Mouse (Mus musculus) stomach, embryonic 16.5 days (tissue): ENCODE measurements around the gene Slc36a4. TPM values are rescaled to one million over a fixed set of nuclear protein-coding genes. Genes with fewer than 3 reads are reported as not detected.

Experiments
- ATAC-seq: fragments of 200-750 bp; cut with Nextera tagmentation; 2 replicates; pipeline ENCODE4 v1.8.0; 2017; ENCODE audit warnings: moderate number of reproducible peaks, moderate TSS enrichment; ENCODE audit not compliant: insufficient read depth, low FRiP score
- H3K27ac ChIP-seq: fragments of 300-500 bp; sonication (generic); 2 replicates; pipeline ENCODE4 v1.5.1; 2014; ENCODE audit warnings: low read length
- H3K27me3 ChIP-seq: fragments of 300-500 bp; sonication (generic); 2 replicates; pipeline ENCODE4 v1.6.1; 2014; ENCODE audit warnings: low read length, control low read depth, mixed read lengths; ENCODE audit not compliant: control insufficient read depth, insufficient read depth
- H3K36me3 ChIP-seq: fragments of 300-500 bp; sonication (generic); 2 replicates; pipeline ENCODE4 v1.6.1; 2014; ENCODE audit warnings: low read length; ENCODE audit not compliant: control insufficient read depth, insufficient read depth
- H3K4me1 ChIP-seq: fragments of 300-500 bp; sonication (generic); 2 replicates; pipeline ENCODE4 v1.6.1; 2014; ENCODE audit warnings: low read length, control low read depth, mixed read lengths; ENCODE audit not compliant: control insufficient read depth, insufficient read depth
- H3K4me2 ChIP-seq: fragments of 300-500 bp; sonication (generic); 2 replicates; pipeline ENCODE4 v1.6.1; 2014; ENCODE audit warnings: low read depth, low read length, mixed read lengths
- H3K4me3 ChIP-seq: fragments of 300-500 bp; sonication (generic); replicated peaks from 2 replicates; pipeline ENCODE4 v1.5.1; 2014; ENCODE audit warnings: mild to moderate bottlenecking, low read length
- H3K9ac ChIP-seq: fragments of 300-500 bp; sonication (generic); 2 replicates; pipeline ENCODE4 v1.6.1; 2014; ENCODE audit warnings: low read length
- H3K9me3 ChIP-seq: fragments of 300-500 bp; sonication (generic); replicated peaks from 2 replicates; pipeline ENCODE4 v1.6.1; 2016; ENCODE audit warnings: low read length, control low read depth; ENCODE audit not compliant: control insufficient read depth
- WGBS: fragments of 180-500 bp; shearing (Covaris S2); extraction: QIAGEN DNeasy Blood & Tissue Kit; methylation state at CpG from one replicate; pipeline ENCODE4 v1.1.7; 2014; 5-methylcytosine and 5-hydroxymethylcytosine counted together
- polyA plus RNA-seq: library from polyadenylated mRNA; unstranded; fragments of >200 nt; fragmentation: Nextera tagmentation; extraction: Ambion mirVana; gene quantifications from 2 replicates; pipeline ENCODE4 v1.2.1, GENCODE M21; 2015

Gene Slc36a4
- polyA plus RNA-seq, 1 experiment from 2014 or later = 10.6 TPM

- no peak overlapping the region for H3K27ac ChIP-seq
- H3K4me1 ChIP-seq = no peaks in the 10 kb centered on the region
- H3K9me3 ChIP-seq = no peaks in the 10 kb centered on the region
- H3K27me3 ChIP-seq = no peaks in the 10 kb centered on the region
- 86% methylated on average over 1 of the region's 1 CpGs for WGBS
- H3K9ac ChIP-seq = no peak overlapping the region
- no peak overlapping the region for H3K4me3 ChIP-seq
- ATAC-seq = no peak
- no peak overlapping the region for H3K4me2 ChIP-seq
- H3K36me3 ChIP-seq = no peaks in the 10 kb centered on the region
Measured at GRCm38 (mm10) chr9:15774911-15775310, 65.4 kb downstream of the Slc36a4 start.

GRCm38 (mm10) chr9:15781936-15782335 is 72.4 kb downstream of the Slc36a4 start:
- H3K36me3 ChIP-seq = no peaks in the 10 kb centered on the region
- H3K9me3 ChIP-seq = no peaks in the 10 kb centered on the region
- ATAC-seq = no peak
- WGBS = 60% methylated on average over 4 of the region's 4 CpGs
- no peak overlapping the region for H3K27ac ChIP-seq
- H3K4me1 ChIP-seq = no peaks in the 10 kb centered on the region
- H3K4me3 ChIP-seq = no peak overlapping the region
- no peak overlapping the region for H3K9ac ChIP-seq
- H3K27me3 ChIP-seq = no peaks in the 10 kb centered on the region
- H3K4me2 ChIP-seq = no peak overlapping the region

- no peak for ATAC-seq
- Histone ChIP-seq H3K9ac (no peak overlapping the region), H3K4me3 (no peak overlapping the region), H3K4me1 (no peaks in the 10 kb centered on the region), H3K27ac (no peak overlapping the region), H3K27me3 (no peaks in the 10 kb centered on the region), H3K9me3 (no peaks in the 10 kb centered on the region), H3K36me3 (no peaks in the 10 kb centered on the region), H3K4me2 (no peak overlapping the region)
- 50% methylated on average over 3 of the region's 3 CpGs for WGBS
Measured at GRCm38 (mm10) chr9:15786192-15786591, 76.7 kb downstream of the Slc36a4 start.

GRCm38 (mm10) chr9:15786610-15787009 is 77.1 kb downstream of the Slc36a4 start:
- H3K36me3 ChIP-seq = no peaks in the 10 kb centered on the region
- WGBS = 62% methylated on average over 2 of the region's 2 CpGs
- no peak overlapping the region for H3K4me2 ChIP-seq
- H3K9ac ChIP-seq = no peak overlapping the region
- no peaks in the 10 kb centered on the region for H3K4me1 ChIP-seq
- no peak overlapping the region for H3K4me3 ChIP-seq
- H3K27me3 ChIP-seq = no peaks in the 10 kb centered on the region
- ATAC-seq = no peak
- H3K27ac ChIP-seq = no peak overlapping the region
- no peaks in the 10 kb centered on the region for H3K9me3 ChIP-seq

GRCm38 (mm10) chr9:15792076-15792475 is 82.5 kb downstream of the Slc36a4 start:
- Histone ChIP-seq H3K9me3 (no peaks in the 10 kb centered on the region), H3K4me2 (no peak overlapping the region), H3K4me3 (no peak overlapping the region), H3K27ac (no peak overlapping the region), H3K36me3 (no peaks in the 10 kb centered on the region), H3K4me1 (no peaks in the 10 kb centered on the region), H3K27me3 (no peaks in the 10 kb centered on the region), H3K9ac (no peak overlapping the region)
- 78% methylated on average over 9 of the region's 9 CpGs for WGBS
- ATAC-seq = no peak

Other genes starting within 250 kb of the Slc36a4 start
- 2.8 and 3.9 TPM in 2 replicates for gene Smco4, start 216.3 kb upstream of the Slc36a4 start, polyA plus RNA-seq
- 0.31 and 0.79 TPM in 2 replicates for gene Deup1, start 81.8 kb upstream of the Slc36a4 start, polyA plus RNA-seq
- gene Mtnr1b, start 164.8 kb downstream of the Slc36a4 start, polyA plus RNA-seq = not detected in 2 replicates